ENCODE assay signal across 15 mouse cellular contexts in the genomic region with DNA sequence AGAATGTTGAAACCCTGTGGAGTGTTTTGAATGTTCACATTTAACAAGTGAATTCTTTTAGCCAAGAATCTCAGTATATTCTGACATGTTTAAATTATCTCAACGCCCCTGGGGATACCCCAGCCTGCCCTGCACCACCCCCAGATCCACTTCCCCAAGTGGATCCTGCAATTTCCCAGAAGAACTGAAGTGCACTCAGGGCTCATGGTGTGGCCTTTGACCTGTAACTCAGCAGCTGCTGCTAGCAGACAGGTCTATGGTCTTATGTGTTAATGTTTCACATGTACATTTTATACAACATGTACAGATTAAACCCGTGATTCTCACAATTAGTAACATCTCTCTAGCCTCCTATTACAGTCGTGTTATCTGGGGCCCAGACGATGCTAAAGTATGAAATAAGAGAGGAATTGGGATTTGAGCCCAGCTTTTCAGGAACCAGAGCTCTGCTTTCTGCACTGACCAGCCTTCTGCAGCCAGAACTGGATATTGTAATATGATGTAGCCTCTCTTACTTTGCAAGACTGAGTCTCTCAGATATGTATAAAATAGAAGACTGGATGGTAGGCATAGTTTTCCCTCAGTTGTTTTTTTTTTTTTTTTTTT. TPM values are rescaled to one million over a fixed set of nuclear protein-coding genes. Genes with fewer than 3 reads are reported as not detected.
"Had no signal": no experiment of that assay in that cellular context is flagged by ENCODE, and none has a peak within 500 bp of the region (broad histone marks: within the 10 kb centered on the region; RNA-seq: fewer than 3 reads in every experiment).

No protein-coding gene starts in this region.

- H3K4me3 ChIP-seq: left cerebral cortex, adult 2 months; limb, embryonic 15.5 days; liver, embryonic 12.5 days; midbrain, embryonic 15.5 days; neural tube, embryonic 12.5 days had no signal

- H3K27ac ChIP-seq: kidney, postnatal 0 days; left cerebral cortex, adult 2 months; limb, embryonic 15.5 days; liver, embryonic 12.5 days; midbrain, embryonic 15.5 days; neural tube, embryonic 12.5 days had no signal

- ATAC-seq: inflammation-experienced regulatory T-cells, adult 6 months; liver, embryonic 12.5 days; midbrain, embryonic 15.5 days had no signal

- DNase-seq: kidney, adult 9 months; lung, adult 2 months; lung, postnatal 10 days; lung, postnatal 4 days; thymus, adult 2 months; thymus, postnatal 25 days had no signal

- H3K9ac ChIP-seq: limb, embryonic 15.5 days; liver, embryonic 12.5 days; midbrain, embryonic 15.5 days; neural tube, embryonic 12.5 days had no signal

- H3K27me3 ChIP-seq: liver, embryonic 12.5 days; midbrain, embryonic 15.5 days; neural tube, embryonic 12.5 days had no signal

- H3K36me3 ChIP-seq: limb, embryonic 15.5 days; liver, embryonic 12.5 days; midbrain, embryonic 15.5 days; neural tube, embryonic 12.5 days had no signal

- H3K4me2 ChIP-seq: limb, embryonic 15.5 days; liver, embryonic 12.5 days; midbrain, embryonic 11.5 days; midbrain, embryonic 15.5 days; neural tube, embryonic 12.5 days had no signal

- H3K9me3 ChIP-seq: limb, embryonic 15.5 days; liver, embryonic 12.5 days; midbrain, embryonic 15.5 days; neural tube, embryonic 12.5 days had no signal

RNA-seq across cellular contexts. Expression of a gene that starts 48.9 kb away (rescaled TPM):
- polyA plus RNA-seq: inflammation-experienced regulatory T-cells, adult 6 months; testis, adult 2 months had no signal
